11 mouse cellular contexts compared by ENCODE assay signal in genomic region chr2:154566641-154567040, GRCm38 (mm10). TPM values are rescaled to one million over a fixed set of nuclear protein-coding genes. Genes with fewer than 3 reads are reported as not detected.
DNase-seq lines count a peak whose midpoint lies in the region; ATAC-seq lines count a peak whose summit lies in the region.
"Had no signal": no experiment of that assay in that cellular context is flagged by ENCODE, and none has a peak within 500 bp of the region (broad histone marks: within the 10 kb centered on the region; RNA-seq: fewer than 3 reads in every experiment).

No protein-coding gene starts in this region.

- no peak for ATAC-seq in limb, embryonic 11.5 days (ENCODE audit: insufficient number of reproducible peaks, low FRiP score, low TSS enrichment, low read depth)
- no peak for ATAC-seq in embryonic facial prominence, embryonic 15.5 days (ENCODE audit: insufficient number of reproducible peaks, low FRiP score, low TSS enrichment, low read depth)
- no peak for ATAC-seq in liver, embryonic 13.5 days (ENCODE audit: low read depth)
- ATAC-seq in activated CD4-positive, CD25-positive, alpha-beta regulatory T cell, adult 4 months, result no peak

- no peaks in the 10 kb centered on the region for H3K27me3 ChIP-seq in limb, embryonic 11.5 days (ENCODE audit: control insufficient read depth, insufficient read depth, low read length)
- no peaks in the 10 kb centered on the region for H3K27me3 ChIP-seq in limb, embryonic 10.5 days (ENCODE audit: low read depth, poor library complexity, severe bottlenecking)
- no peaks in the 10 kb centered on the region for H3K27me3 ChIP-seq in embryonic facial prominence, embryonic 15.5 days
- no peaks in the 10 kb centered on the region for H3K27me3 ChIP-seq in liver, embryonic 13.5 days
- H3K27me3 ChIP-seq: CH12.LX had no signal

- intact Hi-C loops in left cerebral cortex, postnatal 14 days (cut with DNase I), result no loop called here

- H3K4me1 ChIP-seq in limb, embryonic 11.5 days (ENCODE audit: control insufficient read depth, insufficient read depth, low read length), result peaks cover 15% of the 10 kb centered on the region
- peaks cover 48% of the 10 kb centered on the region for H3K4me1 ChIP-seq in limb, embryonic 10.5 days
- H3K4me1 ChIP-seq in embryonic facial prominence, embryonic 15.5 days, result peaks cover 51% of the 10 kb centered on the region
- H3K4me1 ChIP-seq in liver, embryonic 13.5 days (replicated peaks), result peaks cover 59% of the 10 kb centered on the region

- DNase-seq in limb, embryonic 11.5 days (ENCODE audit: low spot score), result peak; percentile 20
- no peak for DNase-seq in limb, embryonic 10.5 days (ENCODE audit: low spot score)
- peak; percentile 33 for DNase-seq in kidney, adult 18-20 months
- no peak for DNase-seq in liver, embryonic 13.5 days
- no peak for DNase-seq in left cerebral cortex, postnatal 14 days (ENCODE audit: low spot score in 2 of 2)
- DNase-seq: right cerebral cortex, postnatal 25 days; thymus, adult 18-20 months had no signal

- no peak overlapping the region for H3K4me3 ChIP-seq in limb, embryonic 11.5 days (ENCODE audit: low read depth, low read length)
- no peak overlapping the region for H3K4me3 ChIP-seq in limb, embryonic 10.5 days
- H3K4me3 ChIP-seq in embryonic facial prominence, embryonic 15.5 days (replicated peaks), result no peak overlapping the region
- 0 out of 2 replicates have a peak overlapping the region, but pooled peaks have one; percentile 1 for H3K4me3 ChIP-seq in liver, embryonic 13.5 days (replicated peaks)

- no peak overlapping the region for H3K27ac ChIP-seq in limb, embryonic 11.5 days (replicated peaks; ENCODE audit: low read depth, low read length)
- no peak overlapping the region; the same call in 1 of the 2 replicates for H3K27ac ChIP-seq in limb, embryonic 10.5 days
- peak overlapping the region; percentile 29; the same call in 1 of the 2 replicates for H3K27ac ChIP-seq in embryonic facial prominence, embryonic 15.5 days (replicated peaks)
- H3K27ac ChIP-seq in liver, embryonic 13.5 days, result 0 out of 2 replicates have a peak overlapping the region, but pooled peaks have one; percentile 36

- H3K9ac ChIP-seq in limb, embryonic 11.5 days (ENCODE audit: low read length), result no peak overlapping the region
- H3K9ac ChIP-seq in embryonic facial prominence, embryonic 15.5 days, result no peak overlapping the region
- peak overlapping the region; percentile 30; the same call in 1 of the 2 replicates for H3K9ac ChIP-seq in liver, embryonic 13.5 days

- WGBS in limb, embryonic 11.5 days, result 49% methylated on average over 8 of the region's 8 CpGs
- 65% methylated on average over 8 of the region's 8 CpGs for WGBS in limb, embryonic 10.5 days
- 35% methylated on average over 8 of the region's 8 CpGs for WGBS in embryonic facial prominence, embryonic 15.5 days
- 83% methylated on average over 8 of the region's 8 CpGs for WGBS in liver, embryonic 13.5 days (ENCODE audit: insufficient replicate concordance)

- no peaks in the 10 kb centered on the region for H3K9me3 ChIP-seq in limb, embryonic 11.5 days (ENCODE audit: control insufficient read depth, low read length)
- H3K9me3 ChIP-seq in limb, embryonic 10.5 days (replicated peaks), result no peaks in the 10 kb centered on the region
- no peaks in the 10 kb centered on the region for H3K9me3 ChIP-seq in embryonic facial prominence, embryonic 15.5 days (replicated peaks)
- H3K9me3 ChIP-seq in liver, embryonic 13.5 days (replicated peaks), result no peaks in the 10 kb centered on the region

- no peak overlapping the region for H3K4me2 ChIP-seq in limb, embryonic 11.5 days (ENCODE audit: low read depth, severe bottlenecking)
- no peak overlapping the region for H3K4me2 ChIP-seq in embryonic facial prominence, embryonic 15.5 days (replicated peaks)
- H3K4me2 ChIP-seq in liver, embryonic 13.5 days, result peak overlapping the region; percentile 91

- peaks cover 19% of the 10 kb centered on the region for H3K36me3 ChIP-seq in limb, embryonic 11.5 days (ENCODE audit: control insufficient read depth, insufficient read depth, low read length)
- H3K36me3 ChIP-seq in limb, embryonic 10.5 days, result peaks cover 42% of the 10 kb centered on the region
- H3K36me3 ChIP-seq in embryonic facial prominence, embryonic 15.5 days, result peaks cover 20% of the 10 kb centered on the region
- H3K36me3 ChIP-seq in liver, embryonic 13.5 days, result peaks cover 33% of the 10 kb centered on the region

RNA-seq across cellular contexts. Expression of gene E2f1, which starts 3.1 kb away (rescaled TPM):
- polyA plus RNA-seq in limb, embryonic 11.5 days (2014; fragmentation: Nextera tagmentation; extraction: Ambion mirVana), result 8.9 and 10.9 TPM in 2 replicates
- 25.4 and 27.3 TPM in 2 replicates for polyA plus RNA-seq in limb, embryonic 10.5 days (2016; fragmentation: Nextera tagmentation; extraction: Ambion mirVana)
- 24.6 and 25.5 TPM in 2 replicates for polyA plus RNA-seq in embryonic facial prominence, embryonic 15.5 days (2015; fragmentation: Nextera tagmentation; extraction: Ambion mirVana)
- 16.6 and 17.7 TPM in 2 replicates for polyA plus RNA-seq in liver, embryonic 13.5 days (2015; fragmentation: Nextera tagmentation; extraction: Ambion mirVana)
- polyA plus RNA-seq in activated CD4-positive, CD25-positive, alpha-beta regulatory T cell, adult 4 months (2017; shearing (Covaris generic)), result 1 to 10 TPM in 1 of 2 experiments, under 1 TPM in 1; 0.91 to 2.3 TPM
- total RNA-seq in left cerebral cortex, postnatal 14 days (2021), result 10 to 100 TPM; 11.5 to 11.8 TPM

RNA-seq across cellular contexts. Expression of gene Necab3, which starts 8.0 kb away (rescaled TPM):
- 1.4 and 1.5 TPM in 2 replicates for polyA plus RNA-seq in limb, embryonic 11.5 days (2014; fragmentation: Nextera tagmentation; extraction: Ambion mirVana)
- polyA plus RNA-seq in limb, embryonic 10.5 days (2016; fragmentation: Nextera tagmentation; extraction: Ambion mirVana), result 2.0 and 2.1 TPM in 2 replicates
- polyA plus RNA-seq in embryonic facial prominence, embryonic 15.5 days (2015; fragmentation: Nextera tagmentation; extraction: Ambion mirVana), result 3.4 and 4.3 TPM in 2 replicates
- 0.81 and 0.88 TPM in 2 replicates for polyA plus RNA-seq in liver, embryonic 13.5 days (2015; fragmentation: Nextera tagmentation; extraction: Ambion mirVana)
- polyA plus RNA-seq in activated CD4-positive, CD25-positive, alpha-beta regulatory T cell, adult 4 months (2017; shearing (Covaris generic)), result 1 to 10 TPM in 1 of 2 experiments, under 1 TPM in 1; 0.27 to 1.4 TPM
- total RNA-seq in left cerebral cortex, postnatal 14 days (2021), result 100 to 1,000 TPM in 1 of 2 experiments, 10 to 100 TPM in 1; 90.6 to 113 TPM

RNA-seq across cellular contexts. Expression of gene Actl10, which starts 15.1 kb away (rescaled TPM):
- polyA plus RNA-seq in limb, embryonic 11.5 days (2014; fragmentation: Nextera tagmentation; extraction: Ambion mirVana), result 0.19 and 0.20 TPM in 2 replicates
- 0.16 and 0.28 TPM in 2 replicates for polyA plus RNA-seq in limb, embryonic 10.5 days (2016; fragmentation: Nextera tagmentation; extraction: Ambion mirVana)
- 0.17 and 0.25 TPM in 2 replicates for polyA plus RNA-seq in embryonic facial prominence, embryonic 15.5 days (2015; fragmentation: Nextera tagmentation; extraction: Ambion mirVana)
- not detected in 2 replicates for polyA plus RNA-seq in liver, embryonic 13.5 days (2015; fragmentation: Nextera tagmentation; extraction: Ambion mirVana)
- not detected for polyA plus RNA-seq in activated CD4-positive, CD25-positive, alpha-beta regulatory T cell, adult 4 months (2017; shearing (Covaris generic))
- total RNA-seq in left cerebral cortex, postnatal 14 days (2021), result not detected
- total RNA-seq: left cerebral cortex, postnatal 10 days had no signal

RNA-seq across cellular contexts. Expression of gene 1700003F12Rik, which starts 19.8 kb away (rescaled TPM):
- 0.95 and 1.0 TPM in 2 replicates for polyA plus RNA-seq in limb, embryonic 11.5 days (2014; fragmentation: Nextera tagmentation; extraction: Ambion mirVana)
- 1.1 and 1.6 TPM in 2 replicates for polyA plus RNA-seq in limb, embryonic 10.5 days (2016; fragmentation: Nextera tagmentation; extraction: Ambion mirVana)
- 0.83 and 1.3 TPM in 2 replicates for polyA plus RNA-seq in embryonic facial prominence, embryonic 15.5 days (2015; fragmentation: Nextera tagmentation; extraction: Ambion mirVana)
- polyA plus RNA-seq in liver, embryonic 13.5 days (2015; fragmentation: Nextera tagmentation; extraction: Ambion mirVana), result 1.3 and 1.5 TPM in 2 replicates
- not detected for polyA plus RNA-seq in activated CD4-positive, CD25-positive, alpha-beta regulatory T cell, adult 4 months (2017; shearing (Covaris generic))
- under 1 TPM in 1 of 2 experiments, not detected in 1; 0.68 TPM for total RNA-seq in left cerebral cortex, postnatal 14 days (2021)

RNA-seq across cellular contexts. Expression of gene Pxmp4, which starts 36.9 kb away (rescaled TPM):
- 13.5 and 15.9 TPM in 2 replicates for polyA plus RNA-seq in limb, embryonic 11.5 days (2014; fragmentation: Nextera tagmentation; extraction: Ambion mirVana)
- polyA plus RNA-seq in limb, embryonic 10.5 days (2016; fragmentation: Nextera tagmentation; extraction: Ambion mirVana), result 11.4 and 14.5 TPM in 2 replicates
- polyA plus RNA-seq in embryonic facial prominence, embryonic 15.5 days (2015; fragmentation: Nextera tagmentation; extraction: Ambion mirVana), result 30.5 and 33.1 TPM in 2 replicates
- 26.8 and 28.9 TPM in 2 replicates for polyA plus RNA-seq in liver, embryonic 13.5 days (2015; fragmentation: Nextera tagmentation; extraction: Ambion mirVana)
- 10 to 100 TPM; 20.5 to 23.2 TPM for polyA plus RNA-seq in activated CD4-positive, CD25-positive, alpha-beta regulatory T cell, adult 4 months (2017; shearing (Covaris generic))
- total RNA-seq in left cerebral cortex, postnatal 14 days (2021), result 10 to 100 TPM; 16.1 to 16.8 TPM

Comparison
In these comparisons a context has a peak if more than half of its experiments do, and no peak if none do; other contexts are left out.
1. DNase-seq: peak in limb, embryonic 11.5 days (single experiment) and kidney, adult 18-20 months (single experiment); none in limb, embryonic 10.5 days (single experiment), liver, embryonic 13.5 days (single experiment) and left cerebral cortex, postnatal 14 days (0 of 2).
2. H3K27ac ChIP-seq: peak in embryonic facial prominence, embryonic 15.5 days (single experiment) and liver, embryonic 13.5 days (single experiment); none in limb, embryonic 11.5 days (single experiment) and limb, embryonic 10.5 days (single experiment).